Comparison of ENCODE assay signal across 22 mouse cellular contexts in the genomic region with DNA sequence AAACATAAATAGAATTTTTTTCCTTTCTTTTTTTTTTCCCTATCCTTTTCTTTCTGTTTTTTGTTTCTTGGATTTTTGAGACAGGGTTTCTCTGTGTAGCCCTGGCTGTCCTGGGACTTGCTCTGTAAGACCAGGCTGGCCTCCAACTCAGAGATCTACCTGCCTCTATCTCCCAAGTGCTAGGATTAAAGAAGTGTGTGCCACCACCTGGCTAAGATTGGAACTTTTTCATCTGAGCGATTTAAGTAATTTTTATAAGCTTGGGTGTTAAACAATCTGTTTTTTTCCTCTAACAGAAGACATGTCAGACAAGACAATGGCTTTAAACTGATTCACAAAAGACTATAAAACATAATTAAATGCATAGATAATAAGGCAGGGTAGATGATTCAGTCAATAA. TPM values are rescaled to one million over a fixed set of nuclear protein-coding genes. Genes with fewer than 3 reads are reported as not detected.
DNase-seq lines count a peak whose midpoint lies in the region; ATAC-seq and TF ChIP-seq lines count a peak whose summit lies in the region.
"Had no signal": no experiment of that assay in that cellular context is flagged by ENCODE, and none has a peak within 500 bp of the region (broad histone marks: within the 10 kb centered on the region; RNA-seq: fewer than 3 reads in every experiment).

No protein-coding gene starts in this region.

- TF ChIP-seq CTCF in left cerebral cortex, adult 2 months (IDR thresholded peaks at IDR 0.05), result peak; percentile 34

- no peak overlapping the region for H3K27ac ChIP-seq in left cerebral cortex, adult 2 months
- H3K27ac ChIP-seq: embryonic facial prominence, embryonic 10.5 days; limb, embryonic 10.5 days; liver, embryonic 15.5 days; macrophage; neural tube, embryonic 13.5 days had no signal

- no peak overlapping the region for H3K4me3 ChIP-seq in left cerebral cortex, adult 2 months
- H3K4me3 ChIP-seq: embryonic facial prominence, embryonic 10.5 days; erythroblast, embryonic 14.5 days; heart, embryonic 12.5 days; limb, embryonic 10.5 days; liver, embryonic 15.5 days; neural tube, embryonic 13.5 days had no signal

- intact Hi-C loops in left cerebral cortex, adult 2 months (cut with DNase I), result no loop called here

- no peak for ATAC-seq in CD4-positive, CD25-positive, alpha-beta regulatory T cell, adult 4 months
- ATAC-seq: inflammation-experienced regulatory T-cells, adult 6 months had no signal

- DNase-seq in CD4-positive, CD25-positive, alpha-beta regulatory T cell, adult 2 months (ENCODE audit: low read depth, low spot score), result peak; percentile 54
- DNase-seq in left cerebral cortex, adult 2 months (ENCODE audit: extremely low spot score in 1 of 2, low spot score in 2 of 2), result no peak
- DNase-seq in left cerebral cortex, adult 9 months (ENCODE audit: low spot score in 2 of 2), result no peak
- peak; percentile 61 for DNase-seq in 3T3-L1 (ENCODE audit: low read depth, low spot score)
- peak; percentile 56 for DNase-seq in brain, adult 2 months (ENCODE audit: low read depth, low spot score)
- no peak for DNase-seq in cerebellum, adult 9-10 months
- DNase-seq in adrenal gland, adult 2 months, result no peak
- DNase-seq: adrenal gland, postnatal 36 days; cerebellum, postnatal 14 days; gastrocnemius, postnatal 25 days; heart, postnatal 36 days; layer of hippocampus, postnatal 36 days; thymus, adult 18-20 months had no signal

RNA-seq across cellular contexts. Expression of gene Strn, which starts 1.4 kb away (rescaled TPM):
- polyA plus RNA-seq in CD4-positive, CD25-positive, alpha-beta regulatory T cell, adult 4 months (2017; shearing (Covaris generic)), result 1 to 10 TPM; 7.4 to 9.9 TPM
- 10 to 100 TPM; 58.1 to 65.7 TPM for total RNA-seq in left cerebral cortex, adult 2 months (2021)
- 10 to 100 TPM; 19.8 to 23.5 TPM for total RNA-seq in adrenal gland, adult 2 months (2021)
- 3.1 and 3.6 TPM in 2 replicates for polyA plus RNA-seq in adrenal gland, adult 2 months (2012; rRNA removed)

Comparison
In these comparisons a context has a peak if more than half of its experiments do, and no peak if none do; other contexts are left out.
1. DNase-seq: peak in CD4-positive, CD25-positive, alpha-beta regulatory T cell, adult 2 months (single experiment), 3T3-L1 (single experiment) and brain, adult 2 months (single experiment); none in left cerebral cortex, adult 2 months (0 of 2), left cerebral cortex, adult 9 months (0 of 2), cerebellum, adult 9-10 months (single experiment) and adrenal gland, adult 2 months (single experiment).